Mouse (Mus musculus): ENCODE data around the gene Ltb4r1. TPM values are rescaled to one million over a fixed set of nuclear protein-coding genes. Genes with fewer than 3 reads are reported as not detected.
A peak's percentile ranks its signal among the peaks of the same experiment; 100 is the strongest.

Gene Ltb4r1
- total RNA-seq, 2 experiments from 2014 or later: 0.49 to 0.64 TPM

DNA sequence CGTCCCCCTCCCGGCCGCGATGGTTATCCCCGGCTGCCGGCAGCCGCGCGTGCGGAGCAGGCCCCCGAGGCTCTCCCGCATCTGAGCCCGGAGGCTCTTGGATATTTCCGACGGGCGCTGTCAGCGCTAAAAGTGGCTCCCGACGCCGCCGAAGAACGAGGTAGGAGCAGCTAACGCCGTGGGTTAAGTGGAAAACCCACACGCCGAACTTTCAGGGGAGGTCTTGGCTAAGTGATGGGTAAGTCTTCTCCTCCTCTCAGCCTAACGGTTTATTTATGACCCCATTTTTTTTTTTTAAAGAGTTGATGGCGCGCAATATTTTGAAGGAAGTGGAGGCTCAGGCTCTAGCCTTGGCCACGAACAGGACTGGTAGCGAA lies 19.9 kb upstream of the Ltb4r1 start:
- no peak for DNase-seq (ENCODE audit: low spot score in 2 of 2)

DNA sequence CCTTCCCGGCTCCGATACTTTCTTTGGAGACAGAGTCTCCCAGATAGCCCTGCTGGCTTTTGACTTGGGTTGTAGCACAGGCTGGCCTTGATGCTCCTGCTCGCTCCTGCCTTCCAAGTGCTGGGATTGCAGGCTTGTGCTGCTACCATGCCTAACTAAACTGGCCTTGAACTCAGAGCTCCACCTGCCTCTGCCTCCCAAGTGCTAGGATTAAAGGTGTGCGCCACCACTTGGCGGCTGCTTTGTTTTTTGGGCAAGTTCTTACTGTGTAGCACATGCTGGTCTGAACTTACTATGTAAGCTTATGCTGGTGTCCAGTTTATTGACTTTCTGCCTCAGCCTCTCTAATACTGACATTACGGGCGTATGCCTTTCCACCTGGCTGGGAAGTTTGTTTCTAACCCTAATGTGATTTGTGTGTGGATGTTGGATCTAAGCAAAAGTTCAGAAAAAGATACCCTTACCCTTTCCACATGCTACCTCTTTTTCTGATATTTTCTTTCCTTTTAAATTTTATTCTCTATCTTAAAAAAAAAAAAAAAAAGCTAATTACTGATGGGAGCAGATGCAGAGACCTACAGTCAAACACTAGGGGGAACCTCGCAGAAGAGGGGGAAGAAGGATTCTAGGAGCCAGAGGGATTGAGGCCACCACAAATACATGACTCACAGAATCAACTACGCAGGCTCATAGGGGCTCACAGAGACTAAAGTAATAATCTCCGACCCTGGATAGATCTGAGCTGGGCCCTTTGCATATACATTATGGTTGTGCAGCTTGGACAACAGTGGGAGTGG lies 18.5 kb upstream of the Ltb4r1 start:
- no peak for DNase-seq (ENCODE audit: low spot score in 2 of 2)

DNA sequence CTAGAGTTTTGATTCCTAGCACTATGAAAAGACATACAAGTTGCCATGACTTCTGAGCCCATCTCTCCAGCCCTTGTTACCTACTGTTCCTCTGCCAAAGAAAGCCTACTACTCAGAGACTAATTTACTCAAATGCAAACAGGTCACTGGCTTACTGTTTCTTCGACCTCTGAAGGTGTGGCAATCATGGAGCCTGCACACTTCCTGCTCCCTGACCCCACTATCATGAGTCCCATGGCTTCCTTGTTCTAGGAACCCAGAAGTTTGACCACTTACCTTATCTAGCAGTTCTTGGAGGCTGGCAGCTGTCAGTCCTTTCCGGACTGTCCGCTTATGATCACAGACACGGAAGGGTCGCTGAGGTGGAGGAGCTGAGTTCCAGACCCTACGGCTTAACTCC lies 8.2 kb upstream of the Ltb4r1 start:
- DNase-seq (ENCODE audit: low spot score in 2 of 2): no peak

DNA sequence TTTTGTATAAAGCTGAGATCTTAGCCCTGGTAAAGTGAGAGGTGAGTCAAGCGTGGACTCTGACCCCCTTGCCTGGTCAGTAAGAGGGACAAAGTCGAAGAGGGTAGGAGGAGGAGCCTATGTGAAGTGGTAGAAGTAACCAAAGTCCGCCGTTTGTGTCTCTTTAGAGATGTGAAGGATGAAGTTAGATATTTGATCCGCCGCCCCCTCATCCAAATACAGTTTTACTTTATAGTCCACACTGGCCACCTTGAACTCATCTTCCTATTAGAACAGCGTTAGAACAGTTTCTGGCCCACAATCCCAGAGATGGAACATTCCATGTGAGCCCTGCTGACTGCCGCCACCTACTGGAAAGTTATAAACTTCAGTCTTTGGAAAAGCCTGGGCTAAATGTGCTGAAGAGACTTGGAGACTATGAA lies 7.4 kb upstream of the Ltb4r1 start, which contains the start of gene Cideb:
Cideb (minus strand) TSS at position 96 of the 422 bp plus-strand sequence.
- no peak for DNase-seq (ENCODE audit: low spot score in 2 of 2)

DNA sequence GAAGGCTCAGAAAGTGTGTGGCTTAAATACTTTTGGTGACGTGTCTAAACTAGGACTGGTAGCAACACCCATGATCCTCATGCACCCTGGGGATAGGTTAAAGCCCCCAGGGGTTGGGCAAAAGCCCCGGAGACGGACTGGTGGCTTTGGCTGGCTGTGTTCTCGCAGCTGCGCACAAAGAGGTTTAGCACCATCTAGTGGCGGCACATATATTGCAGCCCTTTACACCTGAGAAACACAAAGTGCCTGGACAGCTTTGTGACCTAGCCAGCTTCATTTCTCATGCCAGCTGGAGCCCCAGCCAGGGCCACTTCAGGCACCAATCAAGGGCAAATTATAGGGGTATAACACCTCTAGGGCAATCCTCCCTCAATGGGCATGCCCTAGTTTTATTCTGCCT lies 5.6 kb upstream of the Ltb4r1 start:
- DNase-seq (ENCODE audit: low spot score in 2 of 2): peak; percentile 49 to 76

DNA sequence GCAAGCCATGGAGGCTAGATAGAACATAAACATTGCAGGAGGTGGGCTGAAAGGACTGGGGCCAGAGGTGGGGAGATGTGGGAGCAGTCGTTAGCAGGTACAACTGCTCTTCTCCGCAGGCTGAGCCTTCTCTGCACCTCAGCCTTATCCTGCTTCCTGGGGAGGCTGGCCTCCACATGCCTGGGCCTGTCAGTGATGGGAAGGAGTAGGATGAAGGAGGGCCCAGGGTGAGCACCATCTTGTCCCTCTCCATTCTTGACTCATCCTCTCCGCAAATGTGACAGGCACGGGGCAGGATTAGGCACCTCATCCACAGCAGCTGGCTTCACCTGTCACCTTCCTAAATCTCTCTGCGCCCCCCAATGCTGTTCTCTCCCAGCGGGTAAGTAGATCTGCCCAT lies 4.6 kb upstream of the Ltb4r1 start, which contains the start of gene Ltb4r2:
Ltb4r2 (plus strand) TSS at position 266 of the 400 bp plus-strand sequence.
- no peak for DNase-seq (ENCODE audit: low spot score in 2 of 2)

DNA sequence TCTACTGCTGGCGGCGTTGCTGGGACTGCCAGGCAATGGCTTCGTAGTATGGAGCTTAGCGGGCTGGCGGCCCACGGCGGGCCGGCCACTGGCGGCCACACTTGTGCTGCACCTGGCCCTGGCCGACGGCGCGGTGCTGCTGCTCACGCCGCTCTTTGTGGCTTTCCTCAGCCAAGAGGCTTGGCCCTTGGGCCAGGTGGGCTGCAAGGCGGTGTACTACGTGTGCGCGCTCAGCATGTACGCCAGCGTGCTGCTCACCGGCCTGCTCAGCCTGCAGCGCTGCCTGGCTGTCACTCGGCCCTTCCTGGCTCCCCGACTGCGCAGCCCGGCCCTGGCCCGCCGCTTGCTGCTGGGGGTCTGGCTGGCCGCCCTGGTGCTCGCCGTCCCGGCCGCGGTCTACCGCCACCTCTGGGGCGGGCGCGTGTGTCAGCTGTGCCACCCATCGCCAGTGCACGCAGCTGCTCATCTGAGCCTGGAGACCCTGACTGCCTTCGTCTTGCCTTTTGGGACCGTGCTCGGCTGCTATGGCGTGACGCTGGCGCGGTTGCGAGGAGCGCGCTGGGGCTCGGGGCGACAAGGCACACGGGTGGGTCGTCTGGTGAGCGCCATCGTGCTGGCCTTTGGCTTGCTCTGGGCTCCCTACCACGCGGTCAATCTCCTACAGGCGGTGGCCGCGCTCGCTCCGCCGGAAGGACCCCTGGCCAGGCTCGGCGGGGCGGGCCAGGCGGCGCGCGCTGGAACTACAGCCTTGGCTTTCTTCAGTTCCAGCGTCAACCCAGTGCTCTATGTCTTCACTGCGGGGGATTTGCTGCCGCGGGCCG lies 3.6 kb upstream of the Ltb4r1 start:
- DNase-seq (ENCODE audit: low spot score in 2 of 2): peak; percentile 50 to 64

DNA sequence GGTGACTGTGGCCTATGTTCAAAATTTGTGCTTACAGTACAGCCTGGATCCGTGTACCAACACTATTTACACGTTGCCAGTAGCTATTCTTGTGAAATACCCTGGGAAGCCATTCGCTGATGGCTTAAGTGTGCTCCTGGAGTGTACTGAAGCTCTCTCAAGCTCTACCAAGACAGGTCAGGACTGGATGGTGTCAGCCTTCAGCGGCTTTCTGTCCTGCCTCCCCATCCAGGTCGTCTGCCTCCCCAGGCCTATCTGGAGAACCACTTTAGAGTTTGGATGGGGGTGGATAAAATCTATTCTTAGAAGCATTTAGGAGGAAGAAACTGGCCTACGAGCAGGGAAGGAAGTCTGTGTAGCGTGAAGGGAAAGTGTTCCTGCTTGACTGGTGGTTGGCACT lies 2.6 kb upstream of the Ltb4r1 start:
- no peak for DNase-seq (ENCODE audit: low spot score in 2 of 2)

DNA sequence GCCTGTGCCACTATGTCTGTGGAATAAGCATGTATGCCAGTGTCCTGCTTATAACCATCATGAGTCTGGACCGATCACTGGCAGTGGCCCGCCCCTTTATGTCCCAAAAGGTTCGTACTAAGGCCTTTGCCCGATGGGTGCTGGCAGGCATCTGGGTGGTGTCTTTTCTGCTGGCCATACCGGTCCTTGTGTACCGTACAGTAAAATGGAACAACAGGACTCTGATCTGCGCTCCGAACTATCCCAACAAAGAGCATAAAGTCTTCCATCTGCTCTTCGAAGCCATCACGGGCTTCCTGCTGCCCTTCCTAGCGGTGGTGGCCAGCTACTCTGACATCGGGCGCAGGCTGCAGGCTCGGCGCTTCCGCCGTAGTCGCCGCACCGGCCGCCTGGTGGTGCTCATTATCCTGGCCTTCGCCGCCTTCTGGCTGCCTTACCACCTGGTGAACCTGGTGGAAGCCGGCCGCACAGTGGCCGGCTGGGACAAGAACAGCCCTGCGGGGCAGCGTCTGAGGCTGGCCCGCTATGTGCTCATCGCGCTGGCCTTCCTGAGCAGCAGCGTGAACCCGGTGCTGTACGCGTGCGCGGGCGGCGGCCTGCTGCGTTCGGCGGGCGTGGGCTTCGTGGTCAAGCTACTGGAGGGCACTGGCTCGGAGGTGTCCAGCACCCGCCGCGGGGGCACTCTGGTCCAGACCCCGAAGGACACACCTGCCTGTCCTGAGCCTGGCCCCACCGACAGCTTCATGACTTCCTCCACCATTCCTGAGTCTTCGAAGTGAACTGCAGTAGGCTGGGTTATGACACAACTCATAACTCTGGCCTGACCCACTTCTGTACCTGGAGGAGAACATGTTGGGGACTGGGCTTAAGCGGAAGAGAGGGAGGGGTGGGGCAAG lies 2.0 kb downstream of the Ltb4r1 start:
- peak in 1 of 2 experiments; percentile 53 for DNase-seq (ENCODE audit: low spot score in 2 of 2)

DNA sequence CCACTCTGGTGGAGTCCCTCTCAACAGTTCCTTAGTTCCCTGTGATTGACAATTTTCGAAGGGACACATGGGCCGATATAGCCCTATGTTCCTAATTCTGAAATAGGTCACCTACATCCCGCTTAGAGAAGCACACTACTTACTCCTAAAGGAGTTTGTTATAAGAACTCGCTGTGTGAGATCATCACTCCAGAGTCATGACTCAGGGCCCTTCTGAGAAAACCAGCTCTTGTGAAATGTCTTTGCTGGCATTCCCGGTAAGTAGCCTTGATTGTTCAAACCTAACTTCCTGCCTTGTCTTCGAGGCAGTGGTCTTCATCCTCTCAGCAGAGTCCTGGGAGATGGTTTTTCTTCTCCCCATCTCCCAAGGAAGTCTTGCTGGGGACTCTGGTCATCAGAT lies 2.8 kb downstream of the Ltb4r1 start:
- DNase-seq (ENCODE audit: low spot score in 2 of 2): no peak

DNA sequence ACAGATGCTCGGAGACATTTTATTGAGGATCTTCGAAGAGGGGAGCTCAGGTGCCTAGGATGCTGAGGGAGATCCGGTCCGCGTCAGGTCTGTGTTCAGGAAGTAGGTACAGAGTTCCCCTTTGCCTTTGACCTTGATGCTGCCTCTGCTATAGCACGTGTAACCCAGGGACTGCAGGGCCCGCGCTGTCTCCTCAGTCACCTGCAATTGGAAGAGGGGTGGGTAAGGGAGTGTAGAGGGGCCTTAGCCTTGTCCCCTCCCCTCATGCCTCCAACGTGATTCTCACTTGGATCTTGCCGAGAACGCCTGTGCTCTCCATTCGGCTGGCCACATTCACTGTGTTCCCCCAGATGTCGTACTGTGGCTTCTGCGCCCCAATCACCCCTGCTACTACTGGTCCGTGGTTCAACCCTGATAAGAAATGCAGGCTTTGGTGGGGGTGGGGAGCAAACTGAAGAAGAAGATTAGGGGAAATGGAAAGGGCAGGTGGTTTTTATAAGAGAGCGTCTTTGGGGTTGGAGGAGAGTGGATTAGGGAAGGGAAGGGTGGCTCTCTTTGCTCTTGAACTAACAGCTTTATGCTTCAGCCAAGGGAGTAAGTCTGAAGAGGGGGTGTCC lies 3.4 kb downstream of the Ltb4r1 start:
- no peak for DNase-seq (ENCODE audit: low spot score in 2 of 2)

DNA sequence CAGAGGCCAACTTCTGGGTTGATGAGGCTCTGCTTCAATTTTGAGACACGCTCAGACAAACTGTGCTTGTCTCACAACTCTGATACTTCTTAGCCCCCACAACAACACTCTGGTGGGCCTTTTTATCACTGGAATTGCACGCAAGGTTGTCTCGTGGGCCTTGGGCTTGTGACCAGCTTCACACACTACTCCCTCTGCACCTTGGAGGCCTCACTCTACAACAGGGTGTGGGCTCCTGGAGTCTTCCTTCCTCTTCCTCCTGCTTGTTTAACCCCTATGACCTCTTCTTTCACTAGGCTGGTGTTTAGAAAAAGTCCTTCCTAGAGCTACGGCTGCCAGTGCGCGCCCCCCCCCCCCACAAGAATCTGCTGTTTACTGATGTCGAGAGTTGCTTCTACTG lies 10.9 kb downstream of the Ltb4r1 start:
- no peak for DNase-seq (ENCODE audit: low spot score in 2 of 2)

DNA sequence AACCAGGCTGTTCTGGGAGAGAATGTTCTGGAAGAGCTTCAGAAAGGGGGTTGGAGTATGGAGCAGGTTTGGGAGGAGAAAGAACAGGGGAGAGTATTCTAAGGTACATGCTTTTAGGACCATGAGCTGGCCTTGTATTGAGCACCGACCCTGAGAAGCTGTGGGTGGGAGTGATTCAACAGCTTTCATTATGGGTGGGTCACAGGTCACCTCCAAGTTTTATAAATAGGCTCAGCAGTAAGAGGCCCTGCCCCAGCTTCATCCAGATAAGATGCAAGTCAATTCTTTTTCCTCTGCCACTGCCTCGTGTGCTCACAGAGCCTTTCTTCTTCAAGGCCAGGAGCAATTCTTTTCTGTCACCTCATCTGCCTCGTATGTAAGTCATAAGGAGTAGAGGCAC lies 11.4 kb downstream of the Ltb4r1 start:
- no peak for DNase-seq (ENCODE audit: low spot score in 2 of 2)

DNA sequence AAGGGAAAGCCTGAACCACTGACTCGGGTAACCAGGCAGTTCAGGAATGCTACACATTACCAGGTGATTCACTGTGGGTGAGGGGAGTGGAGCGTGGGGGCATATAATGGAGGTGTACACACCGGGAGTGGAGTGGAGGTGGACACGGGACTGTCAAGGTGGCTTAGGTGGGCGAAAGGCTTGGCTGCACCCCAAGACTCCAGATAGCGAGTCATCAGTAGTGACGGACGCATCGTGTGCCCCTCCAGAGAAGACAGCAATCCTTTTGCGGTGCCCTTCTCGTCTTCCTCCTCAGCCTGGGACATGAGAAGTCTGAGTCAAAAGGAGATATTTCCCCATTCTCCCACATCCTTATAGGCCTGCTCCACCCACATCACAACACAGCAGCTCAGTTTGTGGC lies 12.0 kb downstream of the Ltb4r1 start:
- DNase-seq (ENCODE audit: low spot score in 2 of 2): peak in 1 of 2 experiments; percentile 13

DNA sequence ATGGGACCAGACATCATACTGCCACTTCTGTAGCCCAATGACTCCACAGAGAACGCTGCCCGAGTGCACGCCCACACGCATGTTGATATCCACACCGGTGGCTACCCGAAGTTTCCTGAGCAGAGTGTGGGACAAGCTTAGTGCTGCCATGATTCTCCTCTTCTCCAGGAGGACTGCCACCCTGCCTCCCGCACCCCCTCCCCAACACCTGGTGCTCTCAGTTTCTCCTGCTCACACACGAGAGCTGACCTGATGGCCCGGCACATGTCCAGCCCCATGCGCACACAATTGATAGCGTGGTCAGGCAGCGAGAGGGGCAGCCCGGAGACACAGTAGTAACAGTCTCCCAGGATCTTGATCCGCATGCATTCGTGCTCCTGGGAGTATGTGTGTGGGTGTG lies 12.9 kb downstream of the Ltb4r1 start:
- DNase-seq (ENCODE audit: low spot score in 2 of 2): peak in 1 of 2 experiments; percentile 12

DNA sequence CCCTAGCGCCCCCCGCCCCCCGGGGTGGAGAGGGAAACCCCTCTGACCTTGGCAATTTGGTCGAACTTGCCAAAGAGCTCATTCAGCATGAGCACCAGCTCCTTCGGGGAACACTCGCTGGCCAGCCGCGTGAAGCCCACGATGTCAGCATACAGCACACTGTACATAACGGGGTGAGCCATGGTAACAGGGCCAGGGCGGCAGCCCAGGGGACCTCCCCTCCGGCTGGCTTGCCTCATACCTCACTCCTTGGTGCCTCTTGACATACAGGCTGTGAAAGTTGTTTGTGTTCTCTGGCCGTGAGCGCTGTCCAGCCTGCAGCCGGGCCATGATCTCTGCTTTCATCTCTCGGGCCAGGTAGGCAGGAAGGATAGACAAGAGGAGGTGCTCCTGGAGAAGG lies 13.9 kb downstream of the Ltb4r1 start:
- peak; percentile 7 to 15 for DNase-seq (ENCODE audit: low spot score in 2 of 2)

DNA sequence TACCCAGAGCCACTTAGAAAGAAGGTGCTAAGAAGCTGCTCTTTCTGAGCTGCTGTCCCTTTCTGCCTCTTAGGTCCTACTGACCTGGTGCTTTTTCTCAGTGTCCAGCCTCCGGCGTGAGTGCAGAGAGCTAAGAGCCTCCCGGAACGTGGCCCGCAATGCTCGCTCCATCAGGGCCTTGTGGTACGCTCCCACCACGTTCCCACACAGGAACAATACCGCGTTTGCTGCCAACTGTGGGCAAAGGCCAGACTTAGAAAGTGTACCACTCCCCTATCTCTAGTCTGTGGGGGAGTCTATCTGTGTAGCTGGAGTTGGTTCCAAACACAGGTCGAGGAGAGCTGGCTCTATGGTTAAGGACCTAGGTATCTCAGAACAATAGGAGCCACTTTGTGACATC lies 15.0 kb downstream of the Ltb4r1 start:
- DNase-seq (ENCODE audit: low spot score in 2 of 2): peak; percentile 10 to 13

DNA sequence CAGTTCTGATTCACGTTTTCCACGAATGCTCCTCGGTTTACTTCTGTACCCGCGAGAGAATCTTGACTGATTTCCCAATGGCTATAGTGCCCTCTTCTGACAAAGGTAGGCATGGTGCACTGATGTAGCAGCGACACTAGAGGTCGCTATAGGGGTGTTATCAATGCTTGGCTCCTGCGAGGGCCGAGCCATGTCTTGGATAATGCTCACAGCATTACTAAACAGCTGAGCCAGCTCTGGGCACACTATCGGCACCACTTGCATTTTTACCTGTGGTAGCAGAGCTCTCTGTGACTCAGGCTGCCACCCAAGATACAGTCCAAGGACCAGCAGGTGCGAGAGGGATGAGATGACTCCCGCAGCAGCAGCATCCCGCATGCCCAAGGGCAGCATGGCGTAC lies 15.5 kb downstream of the Ltb4r1 start:
- DNase-seq (ENCODE audit: low spot score in 2 of 2): peak; percentile 31 to 55

DNA sequence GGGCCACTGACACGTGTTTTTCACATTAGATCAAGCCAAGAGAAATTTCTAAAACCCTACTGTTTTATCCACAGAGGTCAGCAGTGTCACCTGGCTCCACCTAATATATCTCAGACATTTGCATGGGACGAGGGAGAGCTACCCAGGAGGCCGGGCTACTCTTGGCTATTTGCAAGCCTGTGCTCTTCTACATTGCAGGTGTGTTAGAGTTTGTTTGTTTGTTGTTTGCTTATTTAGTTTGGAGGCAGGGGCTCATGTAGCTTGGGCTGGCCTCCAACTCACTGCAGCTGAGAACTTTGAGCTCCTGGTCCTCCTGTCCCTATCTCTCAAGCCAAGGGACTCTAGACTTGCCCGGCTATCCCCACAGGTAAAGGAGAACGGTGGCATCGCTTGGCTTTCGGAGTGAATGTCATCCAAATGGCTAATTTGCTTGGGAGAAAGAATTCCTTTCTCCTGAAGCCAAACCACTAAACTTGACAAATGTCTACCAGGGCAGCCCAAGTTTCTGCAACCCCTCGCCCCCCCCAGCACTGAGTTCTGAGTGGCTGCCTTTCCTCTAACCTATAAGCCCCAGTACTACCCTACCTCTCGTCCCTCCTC lies 16.7 kb downstream of the Ltb4r1 start:
- DNase-seq (ENCODE audit: low spot score in 2 of 2): peak; percentile 11 to 14
